Mouse (Mus musculus): ENCODE results near the gene Tenm4. TPM values are rescaled to one million over a fixed set of nuclear protein-coding genes. Genes with fewer than 3 reads are reported as not detected.

Tenm4 gene
- polyA plus RNA-seq, 2 experiments: 12.7 to 37.4 TPM

DNA sequence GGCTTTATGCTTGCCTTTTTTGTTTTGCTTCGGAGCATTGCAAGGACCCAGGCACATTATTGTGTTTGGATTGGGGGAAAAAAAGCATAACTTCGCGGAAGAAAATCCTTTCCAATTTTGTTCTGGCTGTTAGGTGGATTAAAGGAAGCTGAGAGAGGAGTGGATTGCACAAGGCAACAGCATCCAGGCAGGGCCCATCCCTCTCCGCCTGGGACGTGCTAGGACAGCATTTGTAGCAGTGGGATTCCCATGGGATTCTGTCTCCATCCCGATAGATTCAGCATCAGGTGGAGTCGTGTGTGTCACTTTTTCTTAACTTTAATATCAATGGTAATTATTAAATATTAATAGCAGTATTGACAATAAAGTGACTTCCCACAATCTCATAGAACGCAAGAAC, 255.9 kb downstream of the Tenm4 start:
- no peak for TF ChIP-seq POLR2A (IDR thresholded peaks at IDR 0.05; ENCODE audit: borderline replicate concordance, extremely low read depth, insufficient read depth, insufficient read length)
- H3K9me3 ChIP-seq (ENCODE audit: control insufficient read depth, low read length): no peaks in the 10 kb centered on the region
- ATAC-seq (ENCODE audit: low FRiP score, low read depth) (no peak), DNase-seq (ENCODE audit: low spot score) (no peak)
- H3K4me1 ChIP-seq (ENCODE audit: control insufficient read depth, insufficient read depth, low read length): no peaks in the 10 kb centered on the region
- H3K4me2 ChIP-seq (replicated peaks; ENCODE audit: low read depth, low read length, severe bottlenecking): no peak overlapping the region
- no peaks in the 10 kb centered on the region for H3K36me3 ChIP-seq (ENCODE audit: control insufficient read depth, insufficient read depth, low read length)
- H3K27ac ChIP-seq (replicated peaks; ENCODE audit: low read depth, low read length): no peak overlapping the region
- H3K4me3 ChIP-seq (replicated peaks; ENCODE audit: low read length): no peak overlapping the region
- H3K27me3 ChIP-seq (ENCODE audit: control insufficient read depth, insufficient read depth, low read length): no peaks in the 10 kb centered on the region
- 80% methylated on average over 8 of the region's 8 CpGs for WGBS
- no peak overlapping the region for H3K9ac ChIP-seq (ENCODE audit: low read depth, low read length, severe bottlenecking)

DNA sequence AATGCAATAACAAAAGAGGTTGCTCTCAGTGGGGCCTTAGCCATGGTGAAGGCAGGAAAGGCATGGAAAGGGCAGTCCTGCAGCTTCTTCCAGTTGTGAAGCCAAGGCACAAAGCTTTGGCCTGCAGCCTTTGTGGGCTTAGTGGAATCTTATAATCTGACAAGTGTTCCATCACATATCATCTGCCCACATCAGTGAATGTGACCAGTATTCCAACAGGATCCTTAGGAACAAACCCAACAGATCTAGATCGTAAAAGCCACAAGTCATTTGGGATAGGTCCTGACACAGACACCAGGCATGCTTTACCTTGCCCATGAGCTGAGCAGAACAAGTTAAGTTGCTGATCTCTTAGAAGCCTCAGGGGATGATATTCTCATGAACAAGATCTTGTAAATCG, 262.3 kb downstream of the Tenm4 start:
- H3K36me3 ChIP-seq (ENCODE audit: control insufficient read depth, insufficient read depth, low read length): no peaks in the 10 kb centered on the region
- H3K4me3 ChIP-seq (replicated peaks; ENCODE audit: low read length): no peak overlapping the region
- TF ChIP-seq POLR2A (IDR thresholded peaks at IDR 0.05; ENCODE audit: borderline replicate concordance, extremely low read depth, insufficient read depth, insufficient read length): no peak
- 88% methylated on average over 2 of the region's 2 CpGs for WGBS
- no peaks in the 10 kb centered on the region for H3K27me3 ChIP-seq (ENCODE audit: control insufficient read depth, insufficient read depth, low read length)
- no peaks in the 10 kb centered on the region for H3K9me3 ChIP-seq (ENCODE audit: control insufficient read depth, low read length)
- no peak for ATAC-seq (ENCODE audit: low FRiP score, low read depth)
- H3K4me1 ChIP-seq (ENCODE audit: control insufficient read depth, insufficient read depth, low read length): no peaks in the 10 kb centered on the region
- H3K27ac ChIP-seq (replicated peaks; ENCODE audit: low read depth, low read length): no peak overlapping the region
- no peak for DNase-seq (ENCODE audit: low spot score)
- H3K4me2 ChIP-seq (replicated peaks; ENCODE audit: low read depth, low read length, severe bottlenecking): no peak overlapping the region
- no peak overlapping the region for H3K9ac ChIP-seq (ENCODE audit: low read depth, low read length, severe bottlenecking)

GRCm38 (mm10) chr7:96438392-96438791, 267.3 kb downstream of the Tenm4 start:
- no peak overlapping the region for H3K4me3 ChIP-seq (replicated peaks; ENCODE audit: low read length)
- DNase-seq (ENCODE audit: low spot score) (no peak), ATAC-seq (ENCODE audit: low FRiP score, low read depth) (no peak)
- WGBS: 78% methylated on average over 6 of the region's 6 CpGs
- no peaks in the 10 kb centered on the region for H3K9me3 ChIP-seq (ENCODE audit: control insufficient read depth, low read length)
- no peak overlapping the region for H3K27ac ChIP-seq (replicated peaks; ENCODE audit: low read depth, low read length)
- H3K4me1 ChIP-seq (ENCODE audit: control insufficient read depth, insufficient read depth, low read length): no peaks in the 10 kb centered on the region
- no peaks in the 10 kb centered on the region for H3K27me3 ChIP-seq (ENCODE audit: control insufficient read depth, insufficient read depth, low read length)
- TF ChIP-seq POLR2A (IDR thresholded peaks at IDR 0.05; ENCODE audit: borderline replicate concordance, extremely low read depth, insufficient read depth, insufficient read length): no peak
- no peaks in the 10 kb centered on the region for H3K36me3 ChIP-seq (ENCODE audit: control insufficient read depth, insufficient read depth, low read length)
- no peak overlapping the region for H3K4me2 ChIP-seq (replicated peaks; ENCODE audit: low read depth, low read length, severe bottlenecking)
- H3K9ac ChIP-seq (ENCODE audit: low read depth, low read length, severe bottlenecking): no peak overlapping the region

DNA sequence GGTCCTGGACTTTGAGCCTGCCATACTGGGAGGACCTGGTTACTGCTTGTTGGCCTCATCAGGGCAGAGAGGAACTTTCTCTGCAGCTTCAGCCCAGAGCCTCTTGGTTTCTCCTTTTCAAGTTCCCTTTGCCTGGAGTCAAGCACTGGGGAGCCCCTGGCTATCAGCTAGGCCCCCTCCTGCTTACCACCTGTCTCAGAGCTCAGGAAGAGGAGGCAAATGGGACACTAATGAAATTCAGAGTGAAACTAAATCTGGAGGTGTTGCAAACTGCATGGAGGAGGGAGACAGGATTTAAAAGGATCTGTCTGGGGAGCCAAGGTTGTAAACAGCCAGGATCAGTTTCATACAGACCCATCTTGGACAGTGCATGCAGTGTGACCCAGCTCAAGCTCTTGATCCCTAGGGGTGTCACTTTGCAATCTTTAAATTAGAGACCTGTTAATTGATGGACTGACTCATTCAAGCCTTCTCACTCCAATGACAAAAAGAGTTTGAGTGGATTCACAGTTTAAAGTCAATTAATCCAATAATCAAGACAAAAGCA, 269.2 kb downstream of the Tenm4 start:
- no peak for DNase-seq (ENCODE audit: low spot score)
- ATAC-seq (ENCODE audit: low FRiP score, low read depth): no peak
- Histone ChIP-seq H3K27me3 (ENCODE audit: control insufficient read depth, insufficient read depth, low read length) (no peaks in the 10 kb centered on the region), H3K4me2 (replicated peaks; ENCODE audit: low read depth, low read length, severe bottlenecking) (no peak overlapping the region), H3K4me3 (replicated peaks; ENCODE audit: low read length) (no peak overlapping the region), H3K9ac (ENCODE audit: low read depth, low read length, severe bottlenecking) (no peak overlapping the region), H3K9me3 (ENCODE audit: control insufficient read depth, low read length) (no peaks in the 10 kb centered on the region), H3K4me1 (ENCODE audit: control insufficient read depth, insufficient read depth, low read length) (no peaks in the 10 kb centered on the region), H3K27ac (replicated peaks; ENCODE audit: low read depth, low read length) (no peak overlapping the region), H3K36me3 (ENCODE audit: control insufficient read depth, insufficient read depth, low read length) (no peaks in the 10 kb centered on the region)
- TF ChIP-seq POLR2A (IDR thresholded peaks at IDR 0.05; ENCODE audit: borderline replicate concordance, extremely low read depth, insufficient read depth, insufficient read length): no peak

DNA sequence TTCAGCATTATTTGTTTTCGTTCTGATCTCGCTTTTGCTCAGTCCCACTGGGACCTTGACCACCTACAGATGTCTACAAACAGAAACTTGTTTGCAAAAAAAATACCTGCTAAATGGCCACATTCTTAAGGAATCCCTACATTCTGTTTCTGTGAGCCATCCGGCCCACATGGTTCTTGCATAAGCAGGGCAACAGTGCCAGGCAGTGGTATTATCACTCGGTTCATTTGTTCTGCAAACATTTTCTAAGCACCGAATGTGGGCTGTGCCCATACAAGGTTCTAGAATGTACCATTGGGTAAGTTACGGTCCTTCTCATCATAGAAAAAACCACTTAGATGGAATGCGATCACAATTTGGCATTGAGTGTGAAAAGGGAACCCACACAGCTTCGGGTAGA, 274.7 kb downstream of the Tenm4 start:
- 87% methylated on average over 8 of the region's 8 CpGs for WGBS
- H3K4me3 ChIP-seq (replicated peaks; ENCODE audit: low read length): no peak overlapping the region
- H3K4me2 ChIP-seq (replicated peaks; ENCODE audit: low read depth, low read length, severe bottlenecking): no peak overlapping the region
- H3K9ac ChIP-seq (ENCODE audit: low read depth, low read length, severe bottlenecking): no peak overlapping the region
- H3K9me3 ChIP-seq (ENCODE audit: control insufficient read depth, low read length): no peaks in the 10 kb centered on the region
- DNase-seq (ENCODE audit: low spot score): no peak
- H3K27me3 ChIP-seq (ENCODE audit: control insufficient read depth, insufficient read depth, low read length): no peaks in the 10 kb centered on the region
- no peaks in the 10 kb centered on the region for H3K36me3 ChIP-seq (ENCODE audit: control insufficient read depth, insufficient read depth, low read length)
- TF ChIP-seq POLR2A (IDR thresholded peaks at IDR 0.05; ENCODE audit: borderline replicate concordance, extremely low read depth, insufficient read depth, insufficient read length): no peak
- no peak for ATAC-seq (ENCODE audit: low FRiP score, low read depth)
- H3K27ac ChIP-seq (replicated peaks; ENCODE audit: low read depth, low read length): no peak overlapping the region
- H3K4me1 ChIP-seq (ENCODE audit: control insufficient read depth, insufficient read depth, low read length): no peaks in the 10 kb centered on the region

Measured in limb, embryonic 14.5 days (tissue).